In genomic region chr6:90761301-90762056, GRCm38 (mm10) we compare ENCODE assay signal across 11 mouse cellular contexts.
DNase-seq lines count a peak whose midpoint lies in the region; ATAC-seq and TF ChIP-seq lines count a peak whose summit lies in the region.
"Had no signal": no experiment of that assay in that cellular context is flagged by ENCODE, and none has a peak within 500 bp of the region (broad histone marks: within the 10 kb centered on the region; RNA-seq: fewer than 3 reads in every experiment).

No protein-coding gene starts in this region.

- no peak overlapping the region for H3K27ac ChIP-seq in heart, adult 2 months
- peak overlapping the region; percentile 17 for H3K27ac ChIP-seq in CH12.LX (ENCODE audit: insufficient read depth, low read depth)
- H3K27ac ChIP-seq in embryonic fibroblast, embryonic 13.5 days (ENCODE audit: insufficient read depth, low read length) = 0 out of 2 replicates have a peak overlapping the region, but pooled peaks have one; percentile 9
- H3K27ac ChIP-seq in lung, embryonic 15.5 days = peak overlapping the region; percentile 35
- no peak overlapping the region for H3K27ac ChIP-seq in liver, embryonic 12.5 days
- no peak overlapping the region for H3K27ac ChIP-seq in forebrain, embryonic 12.5 days

- no peaks in the 10 kb centered on the region for H3K9me3 ChIP-seq in CH12.LX (replicated peaks; ENCODE audit: low read length)
- no peaks in the 10 kb centered on the region for H3K9me3 ChIP-seq in lung, embryonic 15.5 days
- no peaks in the 10 kb centered on the region for H3K9me3 ChIP-seq in liver, embryonic 12.5 days (replicated peaks)
- no peaks in the 10 kb centered on the region for H3K9me3 ChIP-seq in forebrain, embryonic 12.5 days

- dilution Hi-C loops in CH12.LX (cut with MboI; ENCODE audit: extremely low pct_ligation_motif_present, extremely low pct_unique_long_range_greater_than_20kb, low sequenced_read_pairs) = no loop called here

- peak overlapping the region; percentile 84 for H3K4me2 ChIP-seq in CH12.LX (ENCODE audit: insufficient read depth, low read depth, poor library complexity, severe bottlenecking)
- H3K4me2 ChIP-seq in lung, embryonic 15.5 days = no peak overlapping the region
- H3K4me2 ChIP-seq in liver, embryonic 12.5 days = no peak overlapping the region
- no peak overlapping the region for H3K4me2 ChIP-seq in forebrain, embryonic 12.5 days

- no peak for TF ChIP-seq RAD21 in CH12.LX (IDR thresholded peaks at IDR 0.05; ENCODE audit: low read depth, low read length)

- WGBS in heart, adult 2 months = 74% methylated on average over 4 of the region's 4 CpGs
- 65% methylated on average over 4 of the region's 4 CpGs for WGBS in lung, embryonic 15.5 days
- WGBS in liver, embryonic 12.5 days (ENCODE audit: insufficient replicate concordance) = 77% methylated on average over 4 of the region's 4 CpGs
- WGBS in forebrain, embryonic 12.5 days = 87% methylated on average over 4 of the region's 4 CpGs

- no peak; the same call in 1 of the 2 replicates for ATAC-seq in lung, embryonic 15.5 days (ENCODE audit: borderline replicate concordance, extremely low read depth, low FRiP score, low TSS enrichment)
- no peak for ATAC-seq in liver, embryonic 12.5 days
- no peak for ATAC-seq in forebrain, embryonic 12.5 days (ENCODE audit: low FRiP score)
- ATAC-seq: intestine, embryonic 16.5 days; midbrain, embryonic 16.5 days had no signal

- no peaks in the 10 kb centered on the region; the same call in 1 of the 2 replicates for H3K36me3 ChIP-seq in heart, adult 2 months (ENCODE audit: control insufficient read depth, insufficient read depth, low read length)
- H3K36me3 ChIP-seq in CH12.LX (replicated peaks in 1 of 2; ENCODE audit: control insufficient read depth in 1 of 2, insufficient read depth in 1 of 2, low read length in 1 of 2) = peaks cover 0 to 43% of the 10 kb centered on the region in 2 experiments
- H3K36me3 ChIP-seq in lung, embryonic 15.5 days = no peaks in the 10 kb centered on the region
- H3K36me3 ChIP-seq in liver, embryonic 12.5 days = no peaks in the 10 kb centered on the region
- 0 out of 2 replicates have a peak, but pooled peaks cover 3% of the 10 kb centered on the region for H3K36me3 ChIP-seq in forebrain, embryonic 12.5 days (replicated peaks)

- intact Hi-C loops in heart, adult 2 months (cut with DNase I) = loop anchor here (2.0 kb wide), 1 partner anchor 17 kb away; no protein-coding TSS in a partner anchor

- H3K9ac ChIP-seq in heart, adult 2 months (ENCODE audit: low read depth, low read length) = no peak overlapping the region
- H3K9ac ChIP-seq in CH12.LX (ENCODE audit: insufficient read depth, low read depth) = peak overlapping the region; percentile 47
- no peak overlapping the region for H3K9ac ChIP-seq in lung, embryonic 15.5 days
- H3K9ac ChIP-seq in liver, embryonic 12.5 days = no peak overlapping the region
- no peak overlapping the region for H3K9ac ChIP-seq in forebrain, embryonic 12.5 days

- in situ Hi-C loops in CH12.LX (cut with MboI; ENCODE audit: low pct_ligation_motif_present, low pct_unique_long_range_greater_than_20kb, low sequenced_read_pairs) = no loop called here

- TF ChIP-seq POLR2A in heart, adult 2 months (IDR thresholded peaks at IDR 0.05; ENCODE audit: insufficient read depth, low read depth, low read length) = no peak
- TF ChIP-seq POLR2A in CH12.LX (IDR thresholded peaks at IDR 0.05; ENCODE audit: low read depth, low read length) = no peak
- TF ChIP-seq POLR2A in embryonic fibroblast, embryonic 13.5 days (IDR thresholded peaks at IDR 0.05; ENCODE audit: low read depth, low read length) = no peak

- TF ChIP-seq CTCF in heart, adult 2 months (IDR thresholded peaks at IDR 0.05) = no peak
- no peak for TF ChIP-seq CTCF in CH12.LX (conservative IDR thresholded peaks at IDR 0.05 in 1 of 2, IDR thresholded peaks at IDR 0.05 in 1 of 2; ENCODE audit: low read depth in 2 of 2, low read length in 2 of 2)
- TF ChIP-seq CTCF in embryonic fibroblast, embryonic 13.5 days (IDR thresholded peaks at IDR 0.05; ENCODE audit: borderline replicate concordance, insufficient read depth, low read length) = no peak

- DNase-seq in heart, adult 2 months = peak; percentile 45 to 47
- DNase-seq in heart, adult 8-10 months (ENCODE audit: low spot score) = no peak
- no peak for DNase-seq in CH12.LX (ENCODE audit: extremely low read depth)
- no peak for DNase-seq in ovary, adult 18-20 months (ENCODE audit: low spot score)
- DNase-seq: thymus, postnatal 36 days had no signal

- no peaks in the 10 kb centered on the region for H3K27me3 ChIP-seq in heart, adult 2 months (ENCODE audit: control insufficient read depth, insufficient read depth, low read length)
- H3K27me3 ChIP-seq in CH12.LX (replicated peaks) = no peaks in the 10 kb centered on the region
- H3K27me3 ChIP-seq in lung, embryonic 15.5 days = no peaks in the 10 kb centered on the region
- H3K27me3 ChIP-seq in liver, embryonic 12.5 days (replicated peaks) = no peaks in the 10 kb centered on the region; the same call in 1 of the 2 replicates
- no peaks in the 10 kb centered on the region for H3K27me3 ChIP-seq in forebrain, embryonic 12.5 days

- no peak for TF ChIP-seq EP300 in heart, adult 2 months (IDR thresholded peaks at IDR 0.05; ENCODE audit: insufficient read depth, low read depth, low read length)
- TF ChIP-seq EP300 in CH12.LX (IDR thresholded peaks at IDR 0.05; ENCODE audit: low read length) = no peak

- H3K4me3 ChIP-seq in heart, adult 2 months = no peak overlapping the region
- peak overlapping the region; percentile 22 to 96 (median 84) for H3K4me3 ChIP-seq in CH12.LX (replicated peaks in 1 of 3; ENCODE audit: low read depth in 2 of 3, low read length in 2 of 3, poor library complexity in 1 of 3)
- H3K4me3 ChIP-seq in embryonic fibroblast, embryonic 13.5 days (ENCODE audit: insufficient read depth, low read length) = no peak overlapping the region
- no peak overlapping the region for H3K4me3 ChIP-seq in lung, embryonic 15.5 days
- H3K4me3 ChIP-seq in liver, embryonic 12.5 days = no peak overlapping the region
- H3K4me3 ChIP-seq in forebrain, embryonic 12.5 days (replicated peaks) = no peak overlapping the region

- H3K4me1 ChIP-seq in heart, adult 2 months (ENCODE audit: control insufficient read depth, insufficient read depth, low read length) = peaks cover 31% of the 10 kb centered on the region
- H3K4me1 ChIP-seq in CH12.LX (ENCODE audit: control insufficient read depth in 1 of 2, insufficient read depth in 2 of 2) = peaks cover 43 to 65% of the 10 kb centered on the region in 2 experiments
- H3K4me1 ChIP-seq in embryonic fibroblast, embryonic 13.5 days (ENCODE audit: control insufficient read depth, insufficient read depth, low read length) = 0 out of 2 replicates have a peak, but pooled peaks cover 5% of the 10 kb centered on the region
- peaks cover 23% of the 10 kb centered on the region for H3K4me1 ChIP-seq in lung, embryonic 15.5 days
- peaks cover 19% of the 10 kb centered on the region; the same call in 1 of the 2 replicates for H3K4me1 ChIP-seq in liver, embryonic 12.5 days
- peaks cover 40% of the 10 kb centered on the region for H3K4me1 ChIP-seq in forebrain, embryonic 12.5 days

- no peaks in the 10 kb centered on the region for H3K79me2 ChIP-seq in heart, adult 2 months (replicated peaks; ENCODE audit: control insufficient read depth, insufficient read depth, low read length)
- peaks cover 44% of the 10 kb centered on the region for H3K79me2 ChIP-seq in CH12.LX (replicated peaks; ENCODE audit: control insufficient read depth, extremely low read depth, insufficient read depth, poor library complexity, severe bottlenecking)

TF ChIP-seq in CH12.LX, 34 proteins besides CTCF, POLR2A, EP300 and RAD21:
- TF ChIP-seq NELFE (IDR thresholded peaks at IDR 0.05; ENCODE audit: low read depth, low read length) = no peak
- TF ChIP-seq ELF1 (IDR thresholded peaks at IDR 0.05; ENCODE audit: low read depth, low read length) = no peak
- no peak for TF ChIP-seq CHD2 (IDR thresholded peaks at IDR 0.05; ENCODE audit: low read length)
- no peak for TF ChIP-seq PAX5 (IDR thresholded peaks at IDR 0.05; ENCODE audit: low read length)
- TF ChIP-seq CHD1 (IDR thresholded peaks at IDR 0.05; ENCODE audit: low read depth, low read length) = 0 out of 2 replicates have a peak, but pooled peaks have one; percentile 39

Comparison
In these comparisons a context has a peak if more than half of its experiments do, and no peak if none do; other contexts are left out.
1. DNase-seq: peak in heart, adult 2 months (2 of 2); none in heart, adult 8-10 months (single experiment), CH12.LX (single experiment) and ovary, adult 18-20 months (single experiment).
2. H3K27ac ChIP-seq: peak in CH12.LX (single experiment), embryonic fibroblast, embryonic 13.5 days (single experiment) and lung, embryonic 15.5 days (single experiment); none in heart, adult 2 months (single experiment), liver, embryonic 12.5 days (single experiment) and forebrain, embryonic 12.5 days (single experiment).
3. H3K4me3 ChIP-seq: peak in CH12.LX (3 of 3); none in heart, adult 2 months (single experiment), embryonic fibroblast, embryonic 13.5 days (single experiment), lung, embryonic 15.5 days (single experiment), liver, embryonic 12.5 days (single experiment) and forebrain, embryonic 12.5 days (single experiment).